Mouse (Mus musculus) kidney, embryonic 15.5 days (tissue): ENCODE measurements around the gene Tor4a. TPM values are rescaled to one million over a fixed set of nuclear protein-coding genes. Genes with fewer than 3 reads are reported as not detected.

Experiments used
- ATAC-seq: fragments of 200-750 bp; cut with Nextera tagmentation; replicated peaks from 2 replicates; pipeline ENCODE4 v1.8.0; 2017; ENCODE audit warnings: moderate TSS enrichment; ENCODE audit not compliant: low FRiP score
- H3K27ac ChIP-seq: fragments of 300-500 bp; sonication (generic); 2 replicates; pipeline ENCODE4 v1.5.1; 2015; ENCODE audit warnings: mild to moderate bottlenecking, inconsistent platforms
- H3K27me3 ChIP-seq: fragments of 300-500 bp; sonication (generic); 2 replicates; pipeline ENCODE4 v1.6.1; 2015; ENCODE audit warnings: inconsistent platforms
- H3K36me3 ChIP-seq: fragments of 300-500 bp; sonication (generic); 2 replicates; pipeline ENCODE4 v1.6.1; 2015; ENCODE audit warnings: inconsistent platforms
- H3K4me1 ChIP-seq: fragments of 300-500 bp; sonication (generic); 2 replicates; pipeline ENCODE4 v1.6.1; 2015; ENCODE audit warnings: inconsistent platforms
- H3K4me2 ChIP-seq: fragments of 300-500 bp; sonication (generic); 2 replicates; pipeline ENCODE4 v1.6.1; 2015; ENCODE audit warnings: moderate library complexity, mild to moderate bottlenecking, inconsistent platforms
- H3K4me3 ChIP-seq: fragments of 300-500 bp; sonication (generic); replicated peaks from 2 replicates; pipeline ENCODE4 v1.5.1; 2015; ENCODE audit warnings: mild to moderate bottlenecking, inconsistent platforms
- H3K9ac ChIP-seq: fragments of 300-500 bp; sonication (generic); 2 replicates; pipeline ENCODE4 v1.6.1; 2015; ENCODE audit warnings: mild to moderate bottlenecking, inconsistent platforms
- H3K9me3 ChIP-seq: fragments of 300-500 bp; sonication (generic); replicated peaks from 2 replicates; pipeline ENCODE4 v1.6.1; 2016; ENCODE audit warnings: inconsistent platforms
- WGBS: fragments of 180-500 bp; shearing (Covaris S2); methylation state at CpG from one replicate; pipeline ENCODE4 v1.1.7; 2015; ENCODE audit warnings: mixed read lengths; 5-methylcytosine and 5-hydroxymethylcytosine counted together
- polyA plus RNA-seq: library from polyadenylated mRNA; unstranded; fragments of >200 nt; fragmentation: Nextera tagmentation; extraction: Ambion mirVana; gene quantifications from 2 replicates; pipeline ENCODE4 v1.2.1, GENCODE M21; 2015

Gene Tor4a
- polyA plus RNA-seq, 1 experiment from 2014 or later: 14.1 TPM

GRCm38 (mm10) chr2:25203631-25204214 is 7.0 kb upstream of the Tor4a start:
- WGBS: 67% methylated on average over 4 of the region's 4 CpGs

GRCm38 (mm10) chr2:25200631-25201030 is 3.9 kb upstream of the Tor4a start:
- WGBS: 95% methylated on average over 2 of the region's 2 CpGs
- Histone ChIP-seq H3K9me3 (no peaks in the 10 kb centered on the region), H3K27ac (no peak overlapping the region), H3K4me1 (peaks cover 19% of the 10 kb centered on the region), H3K4me2 (no peak overlapping the region), H3K36me3 (peaks cover 74% of the 10 kb centered on the region), H3K4me3 (no peak overlapping the region), H3K27me3 (peaks cover 2% of the 10 kb centered on the region; the same call in 1 of the 2 replicates), H3K9ac (no peak overlapping the region)
- no peak for ATAC-seq

More at GRCm38 (mm10) chr2:25203631-25204214, 7.0 kb upstream of the Tor4a start:
- no peak; the same call in 1 of the 2 replicates for ATAC-seq
- Histone ChIP-seq H3K9me3 (no peaks in the 10 kb centered on the region), H3K9ac (no peak overlapping the region), H3K4me3 (no peak overlapping the region), H3K27ac (no peak overlapping the region), H3K4me1 (0 out of 2 replicates have a peak, but pooled peaks cover under 1% of the 10 kb centered on the region), H3K27me3 (no peaks in the 10 kb centered on the region), H3K4me2 (no peak overlapping the region), H3K36me3 (peaks cover 100% of the 10 kb centered on the region)

GRCm38 (mm10) chr2:25197946-25198345 is 1.3 kb upstream of the Tor4a start:
- Histone ChIP-seq H3K4me1 (peaks cover 45% of the 10 kb centered on the region), H3K27ac (peak overlapping the region; percentile 93), H3K27me3 (peaks cover 13% of the 10 kb centered on the region), H3K36me3 (peaks cover 47% of the 10 kb centered on the region), H3K9me3 (no peaks in the 10 kb centered on the region), H3K4me2 (no peak overlapping the region), H3K4me3 (no peak overlapping the region), H3K9ac (no peak overlapping the region)
- ATAC-seq: no peak

GRCm38 (mm10) chr2:25197191-25197590 is 505 bp upstream of the Tor4a start:
- Histone ChIP-seq H3K27me3 (peaks cover 13% of the 10 kb centered on the region), H3K4me2 (peak overlapping the region; percentile 68), H3K36me3 (peaks cover 40% of the 10 kb centered on the region), H3K4me1 (peaks cover 46% of the 10 kb centered on the region), H3K9ac (no peak overlapping the region), H3K9me3 (no peaks in the 10 kb centered on the region), H3K4me3 (peak overlapping the region; percentile 44), H3K27ac (peak overlapping the region; percentile 93)
- no peak for ATAC-seq
- 33% methylated on average over 2 of the region's 2 CpGs for WGBS

- peaks cover 46% of the 10 kb centered on the region for H3K4me1 ChIP-seq
- H3K36me3 ChIP-seq: peaks cover 23% of the 10 kb centered on the region
- peak overlapping the region; percentile 21 for H3K9ac ChIP-seq
- H3K4me2 ChIP-seq: peak overlapping the region; percentile 68
- H3K27me3 ChIP-seq: peaks cover 13% of the 10 kb centered on the region
- peak overlapping the region; percentile 93 for H3K27ac ChIP-seq
- H3K9me3 ChIP-seq: no peaks in the 10 kb centered on the region
- ATAC-seq: peak; percentile 17; the same call in 1 of the 2 replicates
- WGBS: 22% methylated on average over 55 of the region's 55 CpGs
- H3K4me3 ChIP-seq: peak overlapping the region; percentile 44
These were observed 1.2 kb downstream of the Tor4a start for GRCm38 (mm10) chr2:25195211-25196156.

- H3K4me3 ChIP-seq: peak overlapping the region; percentile 44; the same call in 1 of the 2 replicates
- 82% methylated on average over 17 of the region's 17 CpGs for WGBS
- peak overlapping the region; percentile 54; the same call in 1 of the 2 replicates for H3K27ac ChIP-seq
These were observed 2.1 kb downstream of the Tor4a start for GRCm38 (mm10) chr2:25194486-25195171.

GRCm38 (mm10) chr2:25194006-25194405 is 2.7 kb downstream of the Tor4a start:
- WGBS: 68% methylated on average over 5 of the region's 5 CpGs
- no peak overlapping the region for H3K9ac ChIP-seq
- H3K9me3 ChIP-seq: no peaks in the 10 kb centered on the region
- H3K27me3 ChIP-seq: peaks cover 13% of the 10 kb centered on the region
- H3K4me2 ChIP-seq: peak overlapping the region; percentile 68
- peak overlapping the region; percentile 54 for H3K27ac ChIP-seq
- no peak for ATAC-seq
- H3K4me1 ChIP-seq: peaks cover 46% of the 10 kb centered on the region
- H3K4me3 ChIP-seq: no peak overlapping the region
- peaks cover 8% of the 10 kb centered on the region for H3K36me3 ChIP-seq

More at GRCm38 (mm10) chr2:25194486-25195171, 2.1 kb downstream of the Tor4a start:
- Histone ChIP-seq H3K36me3 (peaks cover 14% of the 10 kb centered on the region), H3K9ac (peak overlapping the region; percentile 21; the same call in 1 of the 2 replicates), H3K27me3 (peaks cover 13% of the 10 kb centered on the region), H3K4me1 (peaks cover 46% of the 10 kb centered on the region), H3K4me2 (peak overlapping the region; percentile 68), H3K9me3 (no peaks in the 10 kb centered on the region)
- ATAC-seq: no peak

- Histone ChIP-seq H3K27me3 (peaks cover 13% of the 10 kb centered on the region), H3K4me3 (peak overlapping the region; percentile 14; the same call in 1 of the 2 replicates), H3K36me3 (peaks cover 1% of the 10 kb centered on the region), H3K4me1 (peaks cover 46% of the 10 kb centered on the region), H3K4me2 (peak overlapping the region; percentile 68), H3K27ac (peak overlapping the region; percentile 54), H3K9me3 (no peaks in the 10 kb centered on the region), H3K9ac (no peak overlapping the region)
- ATAC-seq: peak; percentile 69
- 1% methylated on average over 6 of the region's 6 CpGs for WGBS
These were observed 3.3 kb downstream of the Tor4a start for GRCm38 (mm10) chr2:25193330-25193770.

GRCm38 (mm10) chr2:25187841-25188240 is 8.8 kb downstream of the Tor4a start:
- ATAC-seq: no peak

GRCm38 (mm10) chr2:25186575-25186930 is 10.1 kb downstream of the Tor4a start:
- WGBS: 40% methylated on average over 5 of the region's 5 CpGs
- H3K36me3 ChIP-seq: no peaks in the 10 kb centered on the region
- peak overlapping the region; percentile 90 for H3K4me2 ChIP-seq
- no peak for ATAC-seq
- H3K9ac ChIP-seq: no peak overlapping the region; the same call in 1 of the 2 replicates
- 0 out of 2 replicates have a peak overlapping the region, but pooled peaks have one; percentile 82 for H3K27ac ChIP-seq
- H3K27me3 ChIP-seq: peaks cover 32% of the 10 kb centered on the region
- H3K4me1 ChIP-seq: peaks cover 31% of the 10 kb centered on the region
- H3K4me3 ChIP-seq: peak overlapping the region; percentile 49
- no peaks in the 10 kb centered on the region for H3K9me3 ChIP-seq

More at GRCm38 (mm10) chr2:25187841-25188240, 8.8 kb downstream of the Tor4a start:
- no peaks in the 10 kb centered on the region for H3K9me3 ChIP-seq
- peaks cover 22% of the 10 kb centered on the region for H3K27me3 ChIP-seq
- 89% methylated on average over 6 of the region's 6 CpGs for WGBS
- no peak overlapping the region for H3K4me2 ChIP-seq
- no peak overlapping the region for H3K9ac ChIP-seq
- no peaks in the 10 kb centered on the region for H3K36me3 ChIP-seq
- H3K4me1 ChIP-seq: peaks cover 25% of the 10 kb centered on the region
- no peak overlapping the region for H3K4me3 ChIP-seq
- H3K27ac ChIP-seq: no peak overlapping the region
